Mouse (Mus musculus) neural tube, embryonic 11.5 days (tissue): Measurements from ENCODE around the gene Tmem127. TPM values are rescaled to one million over a fixed set of nuclear protein-coding genes. Genes with fewer than 3 reads are reported as not detected.

Experiments
- ATAC-seq: fragments of 200-750 bp; cut with Nextera tagmentation; 2 replicates; pipeline ENCODE4 v1.8.0; 2017; ENCODE audit warnings: moderate number of reproducible peaks, mild to moderate bottlenecking, moderate TSS enrichment, moderate library complexity; ENCODE audit not compliant: insufficient read depth, low FRiP score, low TSS enrichment
- DNase-seq: peaks from one replicate; pipeline ENCODE4 v3.0.0-alpha.2; 2015; ENCODE audit warnings: low spot score
- H3K27ac ChIP-seq: fragments of 300-500 bp; sonication (generic); 2 replicates; pipeline ENCODE4 v1.5.1; 2014; ENCODE audit warnings: low read depth, mild to moderate bottlenecking, low read length
- H3K27me3 ChIP-seq: fragments of 300-500 bp; sonication (generic); 2 replicates; pipeline ENCODE4 v1.6.1; 2014; ENCODE audit warnings: mild to moderate bottlenecking, low read length, mixed read lengths; ENCODE audit not compliant: control insufficient read depth, insufficient read depth
- H3K36me3 ChIP-seq: fragments of 300-500 bp; sonication (generic); 2 replicates; pipeline ENCODE4 v1.6.1; 2014; ENCODE audit warnings: mild to moderate bottlenecking, low read length, moderate library complexity, mixed read lengths; ENCODE audit not compliant: control insufficient read depth, insufficient read depth
- H3K4me1 ChIP-seq: fragments of 300-500 bp; sonication (generic); 2 replicates; pipeline ENCODE4 v1.6.1; 2014; ENCODE audit warnings: low read length, mixed read lengths; ENCODE audit not compliant: control insufficient read depth, insufficient read depth
- H3K4me2 ChIP-seq: fragments of 300-500 bp; sonication (generic); 2 replicates; pipeline ENCODE4 v1.6.1; 2014; ENCODE audit warnings: low read depth, mild to moderate bottlenecking, moderate library complexity
- H3K4me3 ChIP-seq: fragments of 300-500 bp; sonication (generic); 2 replicates; pipeline ENCODE4 v1.5.1; 2014; ENCODE audit warnings: low read depth, low read length
- H3K9ac ChIP-seq: fragments of 300-500 bp; sonication (generic); 2 replicates; pipeline ENCODE4 v1.6.1; 2014; ENCODE audit warnings: mild to moderate bottlenecking, low read length
- H3K9me3 ChIP-seq: fragments of 300-500 bp; sonication (generic); 2 replicates; pipeline ENCODE4 v1.6.1; 2016; ENCODE audit warnings: low read length; ENCODE audit not compliant: control insufficient read depth
- WGBS: fragments of 180-500 bp; shearing (Covaris S2); extraction: QIAGEN DNeasy Blood & Tissue Kit; methylation state at CpG from one replicate; pipeline ENCODE4 v1.1.7; 2014; 5-methylcytosine and 5-hydroxymethylcytosine counted together
- polyA plus RNA-seq: library from polyadenylated mRNA; unstranded; fragments of >200 nt; fragmentation: Nextera tagmentation; extraction: Ambion mirVana; gene quantifications from 2 replicates; pipeline ENCODE4 v1.2.1, GENCODE M21; 2014

Gene Tmem127
- polyA plus RNA-seq, 1 experiment from 2014 or later = 30.4 TPM

- no peaks in the 10 kb centered on the region for H3K9me3 ChIP-seq
- H3K27ac ChIP-seq = no peak overlapping the region
- no peak overlapping the region for H3K9ac ChIP-seq
- peaks cover 56% of the 10 kb centered on the region for H3K36me3 ChIP-seq
- H3K4me1 ChIP-seq = no peaks in the 10 kb centered on the region
- no peaks in the 10 kb centered on the region for H3K27me3 ChIP-seq
- WGBS = 96% methylated on average over 3 of the region's 3 CpGs
- H3K4me3 ChIP-seq = no peak overlapping the region
- no peak overlapping the region for H3K4me2 ChIP-seq
- DNase-seq (no peak), ATAC-seq (no peak)
These were observed 22.4 kb upstream of the Tmem127 start for GRCm38 (mm10) chr2:127225261-127225660.

- no peak for ATAC-seq
- Histone ChIP-seq H3K4me1 (no peaks in the 10 kb centered on the region), H3K27me3 (no peaks in the 10 kb centered on the region), H3K9me3 (no peaks in the 10 kb centered on the region), H3K36me3 (peaks cover 38% of the 10 kb centered on the region), H3K27ac (no peak overlapping the region), H3K4me2 (no peak overlapping the region), H3K9ac (no peak overlapping the region), H3K4me3 (no peak overlapping the region)
- 95% methylated on average over 11 of the region's 11 CpGs for WGBS
- no peak for DNase-seq
These were observed 9.7 kb upstream of the Tmem127 start for GRCm38 (mm10) chr2:127237897-127238610.

GRCm38 (mm10) chr2:127240065-127240464, 7.6 kb upstream of the Tmem127 start:
- no peak overlapping the region for H3K4me3 ChIP-seq
- peaks cover 33% of the 10 kb centered on the region for H3K36me3 ChIP-seq
- no peaks in the 10 kb centered on the region for H3K4me1 ChIP-seq
- H3K4me2 ChIP-seq = no peak overlapping the region
- no peak for ATAC-seq
- no peaks in the 10 kb centered on the region for H3K9me3 ChIP-seq
- WGBS = 100% methylated on average over 2 of the region's 2 CpGs
- H3K27me3 ChIP-seq = no peaks in the 10 kb centered on the region
- no peak overlapping the region for H3K27ac ChIP-seq
- no peak for DNase-seq
- H3K9ac ChIP-seq = no peak overlapping the region

- Histone ChIP-seq H3K36me3 (peaks cover 8% of the 10 kb centered on the region; the same call in 1 of the 2 replicates), H3K27ac (peak overlapping the region; percentile 0; the same call in 1 of the 2 replicates), H3K9ac (peak overlapping the region; percentile 76), H3K27me3 (no peaks in the 10 kb centered on the region), H3K4me3 (peak overlapping the region; percentile 74), H3K4me2 (peak overlapping the region; percentile 99), H3K9me3 (no peaks in the 10 kb centered on the region), H3K4me1 (0 out of 2 replicates have a peak, but pooled peaks cover 15% of the 10 kb centered on the region)
- DNase-seq (peak; percentile 37), ATAC-seq (peak; percentile 64)
- 1% methylated on average over 39 of the region's 39 CpGs for WGBS
These were observed 761 bp downstream of the Tmem127 start for GRCm38 (mm10) chr2:127248334-127249004.

- no peak overlapping the region for H3K9ac ChIP-seq
- WGBS = 90% methylated on average over 9 of the region's 9 CpGs
- 0 out of 2 replicates have a peak, but pooled peaks cover 3% of the 10 kb centered on the region for H3K36me3 ChIP-seq
- no peak overlapping the region for H3K4me2 ChIP-seq
- 0 out of 2 replicates have a peak, but pooled peaks cover 15% of the 10 kb centered on the region for H3K4me1 ChIP-seq
- H3K27me3 ChIP-seq = no peaks in the 10 kb centered on the region
- no peak for DNase-seq
- H3K4me3 ChIP-seq = no peak overlapping the region
- ATAC-seq = no peak
- H3K9me3 ChIP-seq = no peaks in the 10 kb centered on the region
- no peak overlapping the region for H3K27ac ChIP-seq
These were observed 2.7 kb downstream of the Tmem127 start for GRCm38 (mm10) chr2:127250291-127251008.

- H3K27me3 ChIP-seq = no peaks in the 10 kb centered on the region
- no peak overlapping the region for H3K4me2 ChIP-seq
- no peak overlapping the region for H3K4me3 ChIP-seq
- no peak overlapping the region for H3K27ac ChIP-seq
- DNase-seq (no peak), ATAC-seq (no peak)
- H3K9me3 ChIP-seq = no peaks in the 10 kb centered on the region
- WGBS = 87% methylated on average over 3 of the region's 3 CpGs
- no peak overlapping the region for H3K9ac ChIP-seq
- 0 out of 2 replicates have a peak, but pooled peaks cover 15% of the 10 kb centered on the region for H3K4me1 ChIP-seq
- 0 out of 2 replicates have a peak, but pooled peaks cover 3% of the 10 kb centered on the region for H3K36me3 ChIP-seq
These were observed 3.7 kb downstream of the Tmem127 start for GRCm38 (mm10) chr2:127251457-127251856.

GRCm38 (mm10) chr2:127251880-127252527, 4.3 kb downstream of the Tmem127 start:
- no peaks in the 10 kb centered on the region for H3K9me3 ChIP-seq
- WGBS = 87% methylated on average over 3 of the region's 3 CpGs
- ATAC-seq = no peak

DNA sequence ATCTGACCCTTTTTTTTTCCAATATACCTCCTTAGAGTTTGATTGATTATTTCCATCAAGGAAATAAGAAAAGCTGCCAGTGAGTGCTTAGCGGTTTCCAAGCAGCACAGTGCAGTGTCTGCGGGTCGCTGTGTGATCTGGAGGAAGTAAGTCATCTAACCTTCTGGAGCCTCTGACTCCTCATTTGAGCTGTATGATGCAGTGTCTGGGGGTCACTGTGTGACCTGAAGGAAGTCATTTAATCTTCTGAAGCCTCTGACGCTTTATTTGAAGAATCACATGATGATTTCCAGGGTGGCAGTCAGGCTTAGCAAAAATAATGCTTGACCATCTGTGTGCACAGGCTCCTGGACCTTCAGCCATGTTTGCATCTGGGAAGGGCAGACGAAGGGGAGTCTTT, 5.1 kb downstream of the Tmem127 start:
- no peaks in the 10 kb centered on the region for H3K27me3 ChIP-seq
- H3K4me2 ChIP-seq = no peak overlapping the region
- no peak overlapping the region for H3K9ac ChIP-seq
- ATAC-seq (no peak), DNase-seq (no peak)
- no peaks in the 10 kb centered on the region for H3K9me3 ChIP-seq
- H3K36me3 ChIP-seq = peaks cover 5% of the 10 kb centered on the region; the same call in 1 of the 2 replicates
- no peak overlapping the region for H3K27ac ChIP-seq
- H3K4me3 ChIP-seq = no peak overlapping the region
- H3K4me1 ChIP-seq = 0 out of 2 replicates have a peak, but pooled peaks cover 9% of the 10 kb centered on the region
- 76% methylated on average over 5 of the region's 5 CpGs for WGBS

More at GRCm38 (mm10) chr2:127251880-127252527, 4.3 kb downstream of the Tmem127 start:
- no peak overlapping the region for H3K9ac ChIP-seq
- H3K27ac ChIP-seq = no peak overlapping the region
- 0 out of 2 replicates have a peak, but pooled peaks cover 9% of the 10 kb centered on the region for H3K4me1 ChIP-seq
- DNase-seq = no peak
- H3K27me3 ChIP-seq = no peaks in the 10 kb centered on the region
- H3K4me3 ChIP-seq = no peak overlapping the region
- no peak overlapping the region for H3K4me2 ChIP-seq
- 0 out of 2 replicates have a peak, but pooled peaks cover 3% of the 10 kb centered on the region for H3K36me3 ChIP-seq
